Mouse (Mus musculus) embryonic stem cell, embryonic (primary cell): ENCODE data around the gene Stub1.

Source experiments
- CTCF ChIA-PET, 4 experiments: fragments of 300-600 bp in 2 of 4; fragments of 350-600 bp in 2 of 4; sonication (Branson Sonifier 250); formaldehyde crosslinking; loops; one replicate each; lab custom pipeline; 2022; ENCODE audit warnings: inconsistent platforms in 2 of 4; lab: Charles Lee
- POLR2A ChIA-PET, 4 experiments: fragments of 300-600 bp in 2 of 4; fragments of 350-600 bp in 2 of 4; sonication (Branson Sonifier 250); formaldehyde crosslinking; loops; one replicate each; lab custom pipeline; 2022; ENCODE audit warnings: antibody characterized with exemption in 4 of 4, inconsistent platforms in 1 of 4; lab: Charles Lee

The Stub1 gene

DNA sequence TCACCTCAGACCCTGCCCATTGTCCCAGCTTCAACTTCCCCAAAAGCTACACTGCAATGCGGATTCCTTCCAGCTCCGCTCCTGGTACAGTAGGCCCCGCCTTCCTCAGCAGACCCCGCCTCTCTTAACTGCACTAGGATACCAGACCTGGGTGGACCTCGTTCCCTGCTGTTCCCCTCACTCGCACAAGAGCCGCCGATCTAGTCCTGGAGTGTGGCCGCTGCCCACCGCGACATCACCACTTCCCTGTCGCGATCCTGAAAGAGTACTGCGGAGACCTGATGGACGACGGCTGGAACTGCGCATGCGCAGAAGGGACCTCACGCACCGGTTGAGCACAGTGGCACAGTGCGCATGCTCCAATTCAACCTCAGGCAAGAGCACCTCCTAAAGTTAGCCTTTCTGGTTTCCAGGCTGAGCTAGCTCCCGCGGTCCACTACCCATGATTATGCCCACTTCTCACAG lies 47.9 kb downstream of the Stub1 start, which contains the start of gene Haghl:
Gene Haghl (minus strand): TSS at position 393 of the 465 bp plus-strand sequence.
- CTCF ChIA-PET = interaction anchor here (0.6 to 2.9 kb wide), 16 partner anchors 9 to 660 kb away, joined by 3 to 20 read pairs (median 4); partner anchors contain the start of genes Narfl (in 3 of the 4), AC134908.4 (in 1 of the 4), Chtf18 (in 1 of the 4) and Metrn (in 1 of the 4)

GRCm38 (mm10) chr17:25783861-25784574 lies 49.2 kb downstream of the Stub1 start:
- CTCF ChIA-PET = interaction anchor here in 3 of 4 experiments (1.2 to 2.9 kb wide), 4 partner anchors 10 to 52 kb away, joined by 4 to 20 read pairs (median 8); partner anchors contain the start of gene Narfl (in 3 of the 3)
- POLR2A ChIA-PET = interaction anchor here (1.0 to 3.1 kb wide), 15 partner anchors 8 to 68 kb away, joined by 3 to 25 read pairs (median 6); partner anchors contain the start of genes Narfl (in 4 of the 4), Metrn (in 3 of the 4), Chtf18 (in 1 of the 4) and Gng13 (in 1 of the 4)

More for the DNA sequence above, 47.9 kb downstream of the Stub1 start, which contains the start of gene Haghl:
- POLR2A ChIA-PET = interaction anchor here (0.6 to 3.3 kb wide), 39 partner anchors 8 to 380 kb away, joined by 3 to 25 read pairs (median 5); partner anchors contain the start of genes Narfl (in 4 of the 4), Metrn (in 3 of the 4), Rpusd1 (in 3 of the 4) and Chtf18 (in 2 of the 4)

GRCm38 (mm10) chr17:25783086-25783485 lies 50.1 kb downstream of the Stub1 start:
- POLR2A ChIA-PET = interaction anchor here in 3 of 4 experiments (1.1 to 3.1 kb wide), 9 partner anchors 9 to 67 kb away, joined by 3 to 14 read pairs (median 5); partner anchors contain the start of genes Narfl (in 2 of the 3), Chtf18 (in 1 of the 3), Gng13 (in 1 of the 3) and Rpusd1 (in 1 of the 3)
- CTCF ChIA-PET = interaction anchor here in 1 of 4 experiments (1.1 kb wide), 1 partner anchor 19 kb away, joined by 4 read pairs; no protein-coding TSS in a partner anchor

DNA sequence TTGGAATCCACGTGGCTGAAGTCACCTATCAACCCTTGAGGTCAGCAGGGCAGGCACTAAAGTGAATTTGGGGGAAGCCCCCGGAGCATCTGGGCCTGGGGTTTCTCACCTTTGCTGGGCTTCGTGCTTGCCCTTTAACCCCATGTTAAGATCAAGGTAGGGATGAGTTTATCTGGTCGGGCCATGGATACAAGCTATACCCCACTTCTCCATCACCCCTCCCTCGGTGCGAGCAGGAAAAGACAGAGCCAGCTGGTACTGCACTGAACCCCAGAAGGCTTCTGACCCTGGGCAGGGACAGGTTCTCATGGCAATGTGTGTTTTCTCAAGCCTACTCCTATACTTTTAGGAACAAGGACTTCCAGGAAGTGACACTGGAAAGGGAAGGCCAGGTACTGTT lies 51.9 kb downstream of the Stub1 start:
- ChIA-PET CTCF (interaction anchor here in 2 of 4 experiments (0.6 to 1.9 kb wide), 6 partner anchors 8 to 58 kb away, joined by 3 to 7 read pairs (median 3); partner anchors contain the start of genes Narfl (in 2 of the 2), Chtf18 (in 1 of the 2) and Rpusd1 (in 1 of the 2)), POLR2A (interaction anchor here in 3 of 4 experiments (0.6 to 3.1 kb wide), 21 partner anchors 8 to 65 kb away, joined by 3 to 14 read pairs (median 4); partner anchors contain the start of genes Chtf18 (in 2 of the 3), Fam173a (in 2 of the 3), Metrn (in 2 of the 3) and Narfl (in 2 of the 3))
